Mouse (Mus musculus) brown adipose tissue, adult 24 weeks (tissue): Measurements from ENCODE around the gene Maml3. TPM values are rescaled to one million over a fixed set of nuclear protein-coding genes. Genes with fewer than 3 reads are reported as not detected.

Experiments used
- H3K27ac ChIP-seq: fragments of 200-500 bp; replicated peaks from 2 replicates; pipeline ENCODE4 v1.5.1; 2012; ENCODE audit warnings: low read depth, mild to moderate bottlenecking, low read length
- H3K4me1 ChIP-seq: fragments of 200-500 bp; 2 replicates; pipeline ENCODE4 v1.6.1; 2012; ENCODE audit warnings: low read length, mixed read lengths; ENCODE audit not compliant: control insufficient read depth, insufficient read depth, insufficient read length
- H3K4me3 ChIP-seq: fragments of 200-500 bp; 2 replicates; pipeline ENCODE4 v1.5.1; 2012; ENCODE audit warnings: low read depth, mild to moderate bottlenecking, low read length, moderate library complexity; ENCODE audit not compliant: insufficient read depth
- polyA plus RNA-seq: library from polyadenylated mRNA; stranded (reverse); fragments of >200 nt; gene quantifications from 2 replicates; pipeline ENCODE4 v1.2.4, GENCODE M21; 2012; ENCODE audit not compliant: missing spikeins, insufficient read depth, insufficient read length

Gene Maml3
- polyA plus RNA-seq, 1 experiment = 1.0 TPM

- Histone ChIP-seq H3K4me3 (no peak overlapping the region), H3K27ac (no peak overlapping the region), H3K4me1 (no peaks in the 10 kb centered on the region)
These were observed 459.4 kb downstream of the Maml3 start for GRCm38 (mm10) chr3:51645484-51645883.

- H3K4me3 ChIP-seq = no peak overlapping the region
- H3K4me1 ChIP-seq = peaks cover 3% of the 10 kb centered on the region; the same call in 1 of the 2 replicates
- H3K27ac ChIP-seq = no peak overlapping the region
These were observed 466.6 kb downstream of the Maml3 start for GRCm38 (mm10) chr3:51638260-51638659.

GRCm38 (mm10) chr3:51637326-51637725 is 467.6 kb downstream of the Maml3 start:
- Histone ChIP-seq H3K27ac (no peak overlapping the region), H3K4me3 (no peak overlapping the region), H3K4me1 (peaks cover 3% of the 10 kb centered on the region; the same call in 1 of the 2 replicates)

GRCm38 (mm10) chr3:51636700-51637099 is 468.2 kb downstream of the Maml3 start:
- Histone ChIP-seq H3K4me3 (peak overlapping the region; percentile 64), H3K27ac (peak overlapping the region; percentile 45; the same call in 1 of the 2 replicates), H3K4me1 (peaks cover 3% of the 10 kb centered on the region; the same call in 1 of the 2 replicates)

- H3K4me1 ChIP-seq = peaks cover 3% of the 10 kb centered on the region; the same call in 1 of the 2 replicates
- H3K4me3 ChIP-seq = no peak overlapping the region
- no peak overlapping the region for H3K27ac ChIP-seq
These were observed 468.9 kb downstream of the Maml3 start for GRCm38 (mm10) chr3:51635960-51636359.

Other genes with a start within 250 kb of the Maml3 start
- 10.7 and 13.4 TPM in 2 replicates for gene Foxo1, start 163.3 kb upstream of the Maml3 start, polyA plus RNA-seq